Mouse (Mus musculus) frontal cortex, adult (tissue): ENCODE measurements around the gene Cog6.

Source experiments
- ATAC-seq: cut with Nextera tagmentation; 2 replicates; pipeline ENCODE4 v1.9.2; 2017; ENCODE audit warnings: mild to moderate bottlenecking, moderate library complexity, mixed read lengths; ENCODE audit not compliant: low TSS enrichment

Cog6 gene

DNA sequence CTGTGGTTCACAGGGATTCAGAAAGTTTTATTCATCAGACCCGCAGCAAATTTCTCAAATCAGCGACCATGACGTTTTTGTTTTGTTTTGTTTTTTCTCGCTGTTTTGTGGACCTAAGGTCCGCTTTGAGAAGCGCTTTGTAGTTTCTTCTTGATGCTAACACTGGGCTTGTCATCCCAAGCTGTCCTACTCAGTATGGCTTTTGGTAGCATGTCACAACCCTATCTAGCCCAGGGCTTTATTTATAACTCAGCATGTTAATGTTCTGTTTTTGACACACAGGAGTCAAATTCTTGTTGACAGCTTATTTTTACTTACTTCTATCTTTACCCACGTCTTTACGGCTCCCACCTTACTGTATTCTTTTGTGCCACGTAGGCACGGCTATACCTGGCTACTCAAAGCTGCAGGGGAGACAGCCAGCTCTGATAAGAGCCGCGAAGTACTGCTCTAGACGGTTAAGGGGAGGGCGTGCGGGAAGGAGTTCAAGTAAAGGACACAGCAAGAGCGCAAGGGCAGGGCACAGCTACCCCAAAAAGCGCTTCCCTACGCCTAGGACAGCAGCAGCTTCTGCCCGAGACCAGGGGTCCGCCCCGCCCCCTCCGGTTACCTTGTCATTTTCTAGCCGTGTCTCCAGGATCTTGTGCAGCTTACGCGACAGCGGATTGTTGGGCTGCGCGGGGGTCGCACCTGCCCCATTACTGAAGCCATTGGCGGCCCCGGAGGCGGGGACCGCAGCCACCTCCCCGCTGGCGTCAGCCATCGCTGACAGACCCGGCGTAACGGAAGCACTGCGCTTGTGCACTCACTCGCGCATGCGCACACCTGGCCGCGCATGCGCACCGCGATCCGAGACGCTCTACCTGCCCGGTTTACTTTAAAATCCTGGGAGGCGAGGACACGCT, at the start of gene Cog6:
Gene Cog6, minus strand, starts transcription at position 802 of the 905 bp plus-strand sequence.
- peak; percentile 98 for ATAC-seq

DNA sequence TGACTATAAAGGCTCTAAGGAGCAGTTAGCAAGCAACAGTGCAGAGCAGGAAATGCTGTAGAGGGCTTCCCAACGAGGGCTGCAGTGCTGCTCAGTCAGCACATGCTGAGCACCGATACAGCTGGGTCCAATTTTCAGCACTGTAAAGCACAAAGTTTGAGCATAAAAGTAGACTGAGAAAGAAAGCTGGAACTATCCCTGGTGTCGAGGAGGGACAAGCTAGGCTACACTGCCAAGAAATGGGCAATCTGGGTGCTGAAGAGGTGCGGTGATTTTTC, 49.0 kb upstream of the Cog6 start:
- ATAC-seq, result peak; percentile 89

DNA sequence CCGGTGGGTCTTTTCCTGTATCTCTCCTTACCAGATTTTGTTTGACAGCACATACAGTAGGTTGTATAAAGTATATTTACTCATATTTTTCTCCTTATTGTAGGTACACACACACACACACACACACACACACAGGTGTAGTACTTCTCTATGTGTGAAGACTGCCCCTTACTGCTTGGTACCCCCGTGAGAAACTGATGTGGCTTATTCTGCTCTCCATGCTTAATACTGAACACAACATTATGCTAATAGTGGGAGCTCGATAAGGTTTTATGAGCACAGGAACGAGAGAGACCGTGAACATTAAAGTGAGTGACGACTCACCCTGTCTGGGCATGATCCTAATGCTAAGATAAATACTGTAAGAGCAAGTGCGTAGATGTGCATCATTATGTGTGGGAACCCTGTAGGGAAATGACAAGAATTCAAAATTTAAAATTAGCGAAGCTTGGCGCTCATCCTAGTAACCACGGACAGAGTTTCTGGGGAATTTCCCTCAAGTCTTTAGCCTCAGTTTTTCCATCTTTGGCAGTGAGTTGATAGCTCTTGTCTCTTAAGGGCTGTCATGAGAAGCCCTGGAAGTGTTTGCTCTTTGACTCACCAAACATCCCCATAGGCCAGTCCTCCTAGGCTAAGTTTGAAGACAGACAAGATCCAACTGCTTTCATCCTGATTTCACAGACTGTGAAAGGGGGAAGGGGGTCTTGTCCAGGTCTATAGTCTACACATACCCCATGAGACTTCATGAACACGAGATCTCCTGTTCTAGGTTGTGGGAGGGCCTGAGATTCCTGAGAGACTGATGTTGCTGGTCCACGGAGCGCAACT, 48.4 kb upstream of the Cog6 start:
- ATAC-seq, result peak; percentile 40

DNA sequence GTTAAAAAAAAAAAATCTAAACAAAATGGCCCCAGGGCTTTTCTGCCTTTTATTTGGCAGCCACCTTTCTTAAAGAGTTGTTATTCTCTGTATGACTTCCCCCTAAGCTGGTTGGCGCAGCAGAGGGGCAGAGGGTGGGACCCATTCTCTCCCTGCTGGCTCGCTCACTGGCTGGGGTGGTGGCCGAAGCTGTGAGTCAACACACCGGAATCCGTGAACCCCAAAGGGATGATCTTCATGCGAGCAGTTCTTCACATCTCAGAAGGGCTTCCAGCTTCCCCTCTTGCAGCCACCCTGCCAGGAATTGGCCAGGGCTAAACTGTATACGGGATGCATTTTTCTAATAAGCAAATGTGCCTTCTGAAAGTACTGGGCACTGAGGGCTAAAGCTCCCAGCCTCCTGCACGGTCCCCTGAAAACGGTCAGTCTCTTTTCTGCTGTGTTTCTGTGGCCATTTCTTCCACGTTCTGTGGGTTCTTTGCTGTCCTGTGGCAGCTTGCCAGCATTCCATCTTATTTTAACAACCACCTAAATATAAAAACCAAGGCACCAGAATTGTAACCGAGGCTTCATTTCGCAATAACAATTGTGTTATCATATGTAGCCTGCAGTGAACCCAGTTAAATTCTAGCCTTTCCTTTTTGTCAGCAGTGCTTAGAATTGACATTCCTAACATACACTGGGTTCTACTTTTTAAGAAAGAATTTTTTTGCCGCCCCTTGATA, 46.5 kb upstream of the Cog6 start:
- ATAC-seq, result 0 out of 2 replicates have a peak, but pooled peaks have one; percentile 10

DNA sequence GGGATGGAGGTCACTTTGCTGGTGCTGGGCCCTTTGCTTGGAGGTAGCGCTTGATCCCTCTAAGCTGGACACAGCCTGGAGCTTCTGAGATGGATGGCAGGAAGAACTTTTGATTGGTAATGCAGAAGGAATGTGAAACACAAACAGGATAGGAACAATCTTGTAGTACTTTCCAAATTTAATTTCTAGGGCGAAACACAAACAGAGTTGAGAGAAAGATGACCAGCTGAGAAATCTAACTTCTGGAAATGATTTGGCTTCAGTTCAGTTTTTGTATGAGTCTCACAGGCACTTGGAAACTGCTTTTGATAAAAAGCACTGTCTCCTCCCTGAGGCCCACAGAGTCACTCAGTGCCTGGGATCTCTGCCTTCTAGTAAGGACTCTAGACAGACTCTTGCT, 42.9 kb upstream of the Cog6 start:
- peak; percentile 29 for ATAC-seq

DNA sequence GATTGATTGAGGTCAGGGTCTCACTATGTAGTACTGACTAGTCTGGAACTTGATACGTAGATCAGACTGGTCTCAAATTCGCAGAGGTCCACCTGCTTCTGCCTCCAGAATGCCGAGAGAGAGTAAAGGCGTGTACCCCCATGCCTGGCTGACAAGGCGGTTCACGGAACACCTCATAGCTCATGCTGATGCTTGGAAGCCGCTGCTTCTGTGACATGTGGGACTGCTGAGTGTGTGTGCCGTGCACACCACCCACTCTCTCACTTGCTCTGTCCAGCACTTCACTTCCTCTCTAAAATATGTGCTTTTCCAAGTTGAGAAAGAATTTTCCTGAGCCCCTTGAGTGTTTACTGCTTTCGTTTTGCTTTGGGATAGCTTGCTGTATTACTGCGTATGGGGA, 39.4 kb upstream of the Cog6 start:
- peak; percentile 86 for ATAC-seq

DNA sequence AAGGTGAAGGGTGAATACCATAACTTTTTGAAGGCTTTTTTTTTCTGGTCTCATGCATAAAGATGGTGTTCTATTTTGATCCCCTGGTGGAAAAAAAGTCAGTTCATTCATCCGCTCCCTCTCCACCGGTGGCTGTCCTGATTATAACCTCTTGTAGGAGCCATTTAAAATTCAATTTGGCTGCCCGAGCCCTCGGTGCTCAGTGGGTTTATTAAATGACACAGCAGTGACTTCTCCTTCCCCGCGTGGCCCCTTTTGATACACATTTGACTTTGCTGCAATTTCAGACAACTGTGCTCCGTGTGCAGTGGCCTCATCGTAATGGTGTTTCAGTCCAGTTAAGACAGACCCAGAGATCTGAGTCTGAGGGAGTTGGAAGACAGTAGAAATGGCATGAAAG, 35.3 kb upstream of the Cog6 start:
- no peak for ATAC-seq

DNA sequence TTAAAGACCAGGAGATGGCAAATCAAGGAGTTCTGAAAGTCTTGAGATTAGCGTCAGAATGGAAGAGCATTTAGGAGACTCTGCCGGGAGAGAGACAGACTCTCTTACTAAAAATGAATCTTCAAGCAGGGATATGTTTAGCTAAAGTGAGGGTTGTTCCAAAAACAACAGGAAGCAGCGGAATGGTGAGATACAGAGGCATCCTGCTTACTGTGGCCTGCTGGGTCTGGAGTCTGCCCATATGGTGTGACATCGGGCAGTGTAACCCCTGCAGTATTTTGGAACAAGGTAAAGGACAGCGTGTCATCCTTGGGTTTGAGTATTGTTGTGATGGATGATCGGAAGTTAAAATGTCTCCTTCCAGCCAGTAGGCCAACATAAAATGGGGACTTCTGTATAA, 29.3 kb upstream of the Cog6 start:
- ATAC-seq, result peak; percentile 35

DNA sequence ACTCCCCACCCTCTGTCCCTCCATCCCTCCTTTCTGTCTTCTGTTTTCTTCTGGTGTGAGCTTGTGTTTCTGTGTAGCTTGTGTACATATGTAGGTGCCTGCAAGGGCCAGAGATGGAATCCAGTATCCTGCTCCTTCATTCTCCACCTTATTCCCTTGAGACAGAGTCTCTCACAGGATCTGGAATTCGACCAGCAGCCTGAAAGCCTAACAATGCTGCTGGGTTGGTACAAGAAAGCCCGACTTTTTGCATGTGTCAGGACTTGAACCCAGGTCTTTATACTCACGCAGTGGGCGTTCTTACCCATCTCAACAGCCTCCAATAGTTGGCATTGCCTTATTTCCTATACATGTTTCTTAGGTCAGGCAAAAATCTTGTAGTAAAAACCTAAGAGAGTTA, 28.7 kb upstream of the Cog6 start:
- no peak for ATAC-seq

DNA sequence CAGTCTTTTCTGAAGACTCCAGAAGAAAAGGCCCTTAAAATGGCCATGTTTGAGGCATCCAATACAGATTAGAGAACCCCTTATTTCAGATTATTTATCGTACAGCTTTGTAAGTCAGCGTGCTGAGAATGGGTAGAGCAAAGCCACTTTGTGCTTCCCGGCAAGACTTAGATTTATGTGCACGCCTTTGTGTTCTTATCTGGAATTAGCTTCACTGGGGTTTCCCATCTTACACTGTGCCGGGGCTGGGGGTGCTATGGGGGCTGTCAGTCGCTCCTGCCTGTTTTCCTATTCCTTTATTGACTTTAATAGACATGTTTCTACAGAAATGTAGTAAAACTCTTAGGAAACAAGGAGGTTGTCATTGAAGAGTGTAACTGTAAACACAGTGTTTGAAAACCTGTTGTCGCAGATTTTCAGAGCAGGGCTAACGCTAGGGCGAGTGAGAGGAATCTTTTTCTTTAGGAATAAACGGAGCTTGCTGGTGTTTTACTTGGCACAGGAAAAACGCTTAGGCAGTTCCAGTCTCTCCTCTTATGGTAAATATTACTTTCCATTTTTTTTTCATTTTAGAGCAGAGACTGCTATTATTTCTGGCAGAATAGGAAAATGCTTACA, 27.8 kb upstream of the Cog6 start:
- ATAC-seq, result no peak

DNA sequence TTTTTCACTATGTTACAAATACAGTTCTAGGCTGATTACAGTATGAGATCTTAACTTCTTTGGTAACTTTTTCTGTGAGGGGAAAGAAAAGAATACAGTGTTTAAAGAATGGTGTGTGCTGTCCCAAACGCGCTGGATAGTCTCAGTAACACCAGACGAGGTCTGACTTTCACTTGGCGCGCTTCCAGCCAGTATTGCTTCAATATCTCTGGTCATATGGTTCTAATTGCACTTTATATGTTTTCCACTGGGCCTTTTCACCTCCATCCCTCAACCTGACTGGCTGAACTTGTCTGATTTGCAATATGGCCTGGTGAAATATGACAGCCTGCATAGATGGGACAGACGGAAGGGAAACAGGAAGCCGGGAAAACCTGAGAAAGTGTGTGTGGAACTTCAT, 27.2 kb upstream of the Cog6 start:
- no peak for ATAC-seq

DNA sequence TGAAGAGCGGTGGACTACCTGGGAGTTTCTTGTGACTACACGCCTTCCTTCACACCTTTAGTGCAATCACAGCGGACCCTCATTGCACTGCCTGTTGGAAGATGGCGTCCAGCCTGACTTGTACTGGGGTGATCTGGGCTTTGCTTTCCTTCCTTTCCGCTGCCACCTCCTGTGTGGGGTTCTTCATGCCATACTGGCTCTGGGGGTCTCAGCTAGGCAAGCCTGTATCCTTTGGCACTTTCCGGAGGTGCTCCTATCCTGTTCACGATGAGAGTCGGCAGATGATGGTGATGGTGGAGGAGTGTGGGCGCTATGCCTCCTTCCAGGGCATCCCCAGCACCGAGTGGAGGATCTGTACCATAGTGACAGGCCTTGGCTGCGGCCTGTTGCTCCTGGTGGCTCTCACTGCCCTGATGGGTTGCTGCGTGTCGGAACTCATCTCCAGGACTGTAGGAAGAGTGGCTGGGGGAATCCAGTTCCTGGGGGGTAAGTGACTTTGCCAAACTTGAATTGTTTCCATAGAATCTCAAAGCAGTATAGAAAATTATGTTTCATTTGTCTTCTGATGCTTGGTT, 26.3 kb upstream of the Cog6 start:
- no peak for ATAC-seq

DNA sequence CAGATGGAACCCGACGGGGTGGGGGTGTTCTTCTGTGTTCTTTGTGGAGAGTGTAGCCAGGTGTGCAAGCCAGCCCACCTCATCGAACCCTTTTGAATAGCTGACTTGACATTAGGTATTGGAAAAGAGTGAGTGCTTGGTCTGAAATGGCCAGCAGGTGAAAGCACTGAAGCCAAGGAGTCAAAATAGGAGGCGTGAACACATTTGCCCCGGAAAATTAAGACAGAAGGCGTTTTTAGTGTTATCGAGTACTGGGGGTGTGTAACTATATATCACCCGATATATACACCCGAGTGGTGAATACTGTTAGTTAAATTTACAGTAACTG, 25.2 kb upstream of the Cog6 start:
- ATAC-seq, result no peak

DNA sequence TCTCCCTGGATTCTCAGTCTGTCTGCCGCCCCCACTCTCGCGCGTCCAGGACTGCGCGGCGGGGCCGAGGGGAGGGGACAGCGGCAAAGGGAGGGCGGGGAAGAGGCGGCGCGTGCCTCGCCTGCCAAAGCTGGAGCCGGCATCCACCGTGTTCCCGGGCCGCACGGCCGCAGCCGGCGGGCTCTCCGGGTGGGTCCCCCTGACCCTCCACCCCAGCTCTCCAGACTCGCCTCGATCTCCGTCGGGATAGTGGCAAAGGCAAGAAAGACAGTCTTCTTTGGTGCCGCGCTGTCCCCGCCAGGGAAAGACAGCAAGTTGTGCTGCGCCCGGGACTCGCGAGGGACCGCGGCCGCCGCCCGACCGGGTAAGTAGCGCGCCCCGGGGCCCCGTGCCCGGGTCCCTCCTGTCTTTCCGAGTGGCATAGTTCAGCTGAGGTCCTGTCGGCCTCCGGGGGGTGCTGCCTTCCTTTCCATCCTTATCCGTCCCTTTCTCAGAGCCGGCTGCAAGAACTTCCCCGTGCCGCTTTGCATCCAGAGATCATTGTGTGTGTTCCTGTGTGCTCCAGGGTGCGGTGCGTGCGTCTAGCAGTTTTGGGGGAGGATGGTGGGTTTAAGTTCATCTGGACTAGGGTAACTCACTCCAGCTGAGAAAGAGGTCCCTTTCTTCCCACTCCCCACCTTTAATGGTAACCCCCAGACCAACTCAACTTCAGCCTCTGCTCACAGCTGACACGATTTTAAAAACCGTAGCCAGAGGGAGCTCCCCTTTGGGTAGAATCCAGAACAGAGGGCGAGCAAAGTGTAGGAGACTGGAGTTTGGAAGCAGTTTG, 24.6 kb upstream of the Cog6 start, which contains the start of gene Lhfp:
Gene Lhfp, plus strand, starts transcription at position 118 of the 829 bp plus-strand sequence.
- ATAC-seq, result peak; percentile 73

DNA sequence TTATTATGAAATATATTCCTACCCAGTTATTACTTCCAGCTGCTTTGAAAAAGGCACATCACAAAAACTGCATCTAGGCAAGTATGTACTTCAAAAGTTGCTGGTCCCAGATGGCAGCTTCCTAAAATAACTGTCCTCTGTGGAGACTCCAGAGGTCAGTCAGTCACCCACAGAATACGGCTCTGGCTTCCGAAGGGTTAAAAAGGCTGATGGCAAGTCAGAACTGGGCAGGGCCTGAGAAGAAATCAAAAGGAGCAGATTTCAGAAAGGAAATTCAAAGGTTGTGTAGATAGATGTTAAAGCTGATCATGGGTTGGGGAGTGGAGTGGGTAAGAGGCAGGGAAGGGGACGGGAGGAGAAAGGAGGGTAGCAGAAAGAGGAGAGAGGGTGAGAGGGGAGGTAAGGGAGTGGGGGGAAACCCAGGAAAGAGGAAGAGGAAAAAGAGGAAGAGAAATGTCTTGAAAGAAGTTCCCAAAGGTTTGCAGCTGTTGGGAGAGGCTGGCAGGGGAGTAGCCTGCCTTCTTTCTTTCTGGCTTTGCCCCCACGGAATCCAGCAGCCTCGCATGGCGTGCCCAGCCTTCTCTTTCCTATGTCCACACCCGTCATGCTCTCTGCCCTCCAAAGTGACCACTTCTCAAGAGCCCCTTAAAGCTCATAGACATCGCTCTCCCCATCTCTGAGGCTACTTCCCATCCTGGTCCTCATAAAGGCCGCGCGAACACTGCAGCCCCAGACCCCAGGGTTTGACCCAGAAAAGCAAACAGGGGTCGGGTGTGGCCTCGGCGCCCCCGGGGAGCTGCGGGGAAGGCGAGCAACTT, 23.8 kb upstream of the Cog6 start:
- ATAC-seq, result no peak

DNA sequence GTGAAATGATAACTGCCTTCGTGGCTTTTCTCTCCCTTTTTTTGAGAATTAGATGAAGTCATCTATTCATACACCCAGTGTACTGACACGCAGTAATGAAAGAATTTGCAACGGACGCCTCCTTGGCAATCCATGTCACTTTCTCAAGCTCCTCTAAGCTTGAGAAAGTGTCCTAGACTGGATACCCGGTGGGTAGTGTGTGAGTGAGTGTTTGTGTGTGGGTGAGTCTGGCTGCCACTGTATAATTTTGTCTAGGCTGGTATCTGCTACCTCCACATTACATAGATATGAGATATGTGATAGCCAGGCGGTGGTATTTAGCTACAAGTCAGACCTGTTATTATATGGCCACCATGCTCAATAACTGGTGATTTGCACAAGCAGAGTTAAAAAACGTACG, 22.7 kb upstream of the Cog6 start:
- peak; percentile 58 for ATAC-seq

DNA sequence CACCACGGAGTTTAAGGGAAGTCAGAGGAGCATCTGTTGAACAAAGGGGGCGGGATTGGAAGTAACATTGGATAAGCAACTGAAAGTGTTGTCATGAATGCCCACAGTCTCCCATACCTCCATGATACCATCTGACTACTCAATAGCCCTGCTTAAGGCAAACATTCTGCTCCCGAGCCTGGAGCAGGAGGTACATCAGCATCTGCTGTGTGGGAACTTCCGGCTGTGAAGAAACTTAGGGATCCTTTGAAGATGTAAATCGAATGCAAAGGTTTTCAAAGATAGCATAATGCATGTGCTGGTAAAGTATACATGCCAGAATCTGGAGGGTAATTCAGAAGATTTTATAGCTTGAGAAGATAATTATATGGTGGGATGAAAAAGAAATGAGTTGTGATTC, 21.9 kb upstream of the Cog6 start:
- ATAC-seq, result peak; percentile 53

DNA sequence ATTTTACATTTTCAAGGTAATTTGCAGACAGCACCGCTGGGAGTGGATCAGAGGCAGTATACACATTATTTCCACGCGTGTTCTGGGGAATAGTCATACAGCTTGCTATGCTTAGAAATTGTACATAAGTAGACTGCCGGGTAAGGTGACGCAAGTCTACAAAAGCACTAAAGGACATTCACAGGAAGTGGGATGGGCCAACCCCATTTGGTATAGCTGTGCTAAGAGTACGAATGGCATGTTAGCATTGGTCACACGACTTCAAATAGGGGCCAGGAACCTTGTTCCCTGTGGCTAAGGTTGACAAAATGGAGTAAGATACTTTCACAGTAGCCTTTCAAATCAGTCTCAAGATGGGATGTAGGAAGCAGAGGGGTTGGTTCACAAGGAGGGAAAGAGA, 19.9 kb upstream of the Cog6 start:
- no peak for ATAC-seq

DNA sequence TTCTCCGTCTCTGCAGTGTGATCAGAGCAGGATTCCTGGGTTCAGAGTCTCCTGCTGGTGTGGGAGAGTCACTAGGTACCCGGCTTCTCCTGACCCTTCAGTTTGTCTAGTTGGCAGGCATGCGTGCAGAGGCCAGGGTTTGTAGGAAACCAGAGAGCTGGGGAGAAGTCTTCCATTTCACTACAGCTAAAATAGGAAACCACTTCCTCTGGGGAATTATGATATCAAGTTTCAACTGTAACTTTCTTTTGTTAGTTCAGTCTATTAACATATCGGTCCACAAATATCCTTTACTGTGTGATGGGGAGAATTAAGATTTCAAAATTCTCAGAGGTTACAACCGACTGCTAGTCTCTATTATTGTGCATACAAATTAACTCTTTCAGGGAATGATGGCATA, 19.0 kb upstream of the Cog6 start:
- no peak for ATAC-seq

DNA sequence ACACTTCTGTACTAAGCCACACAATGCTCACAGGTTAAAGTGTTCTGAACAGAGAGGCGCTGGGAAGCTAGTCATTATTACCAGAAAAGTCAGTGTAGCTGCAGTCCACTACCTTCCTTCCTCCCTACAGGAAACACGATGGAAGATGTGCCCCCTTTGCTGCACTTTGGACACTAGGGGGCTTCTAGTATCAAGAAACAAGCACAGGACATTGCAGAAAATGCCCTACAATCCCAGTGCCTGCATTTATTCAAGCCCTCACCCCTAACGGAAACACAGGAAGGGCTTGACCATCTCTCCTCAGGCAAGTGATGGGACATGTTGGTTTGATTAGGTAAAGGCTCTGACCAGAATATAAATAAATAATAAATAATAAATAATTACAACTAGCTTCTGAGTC, 16.4 kb upstream of the Cog6 start:
- ATAC-seq, result 0 out of 2 replicates have a peak, but pooled peaks have one; percentile 48
